Mouse (Mus musculus) lung, adult 2 months (tissue): ENCODE measurements at regions not wholly inside any gene's neighbourhood (a gene's known extent, or its start where the extent isn't known, plus 50 kb on each side); places are given as distances from the start of the nearest gene placed in this dataset.

Experiments
- CTCF ChIP-seq: fragments of 200-500 bp; IDR thresholded peaks from 2 replicates; pipeline ENCODE4 v1.5.1; 2011; ENCODE audit warnings: mild to moderate bottlenecking, low read length, control low read depth; ENCODE audit not compliant: insufficient read depth
- POLR2A ChIP-seq: fragments of 200-500 bp; IDR thresholded peaks from 2 replicates; pipeline ENCODE4 v1.6.1; 2011; ENCODE audit warnings: low read depth, mild to moderate bottlenecking, control low read depth, low read length, borderline replicate concordance; ENCODE audit errors: extremely low read depth

GRCm38 (mm10) chr5:106321023-106321422 lies 136.9 kb downstream of the Barhl2 start:
- no peak for TF ChIP-seq POLR2A
- TF ChIP-seq CTCF, result no peak
